Mouse (Mus musculus) neural tube, embryonic 12.5 days (tissue): ENCODE measurements around the gene Prelid1. TPM values are rescaled to one million over a fixed set of nuclear protein-coding genes. Genes with fewer than 3 reads are reported as not detected.
A peak's percentile ranks its signal among the peaks of the same experiment; 100 is the strongest.

Source experiments
- ATAC-seq: fragments of 200-750 bp; cut with Nextera tagmentation; 2 replicates; pipeline ENCODE4 v1.8.0; 2017; ENCODE audit warnings: low read depth, mild to moderate bottlenecking, moderate TSS enrichment, moderate library complexity; ENCODE audit not compliant: low FRiP score
- H3K27ac ChIP-seq: fragments of 300-500 bp; sonication (generic); 2 replicates; pipeline ENCODE4 v1.5.1; 2016
- H3K27me3 ChIP-seq: fragments of 300-500 bp; sonication (generic); replicated peaks from 2 replicates; pipeline ENCODE4 v1.6.1; 2016; ENCODE audit warnings: mild to moderate bottlenecking
- H3K36me3 ChIP-seq: fragments of 300-500 bp; sonication (generic); 2 replicates; pipeline ENCODE4 v1.6.1; 2016; ENCODE audit warnings: mild to moderate bottlenecking
- H3K4me1 ChIP-seq: fragments of 300-500 bp; sonication (generic); 2 replicates; pipeline ENCODE4 v1.6.1; 2016
- H3K4me2 ChIP-seq: fragments of 300-500 bp; sonication (generic); replicated peaks from 2 replicates; pipeline ENCODE4 v1.6.1; 2016; ENCODE audit warnings: mild to moderate bottlenecking
- H3K4me3 ChIP-seq: fragments of 300-500 bp; sonication (generic); 2 replicates; pipeline ENCODE4 v1.5.1; 2016
- H3K9ac ChIP-seq: fragments of 300-500 bp; sonication (generic); 2 replicates; pipeline ENCODE4 v1.6.1; 2016; ENCODE audit warnings: mild to moderate bottlenecking
- H3K9me3 ChIP-seq: fragments of 300-500 bp; sonication (generic); 2 replicates; pipeline ENCODE4 v1.6.1; 2016; ENCODE audit warnings: mild to moderate bottlenecking
- WGBS: fragments of 180-500 bp; shearing (Covaris S2); methylation state at CpG from one replicate; pipeline ENCODE4 v1.1.7; 2016; 5-methylcytosine and 5-hydroxymethylcytosine counted together
- polyA plus RNA-seq: library from polyadenylated mRNA; unstranded; fragments of >200 nt; fragmentation: Nextera tagmentation; extraction: Ambion mirVana; gene quantifications from 2 replicates; pipeline ENCODE4 v1.2.1, GENCODE M21; 2016

Gene Prelid1
- polyA plus RNA-seq, 1 experiment from 2014 or later = 321 TPM

- no peak overlapping the region for H3K27ac ChIP-seq
- H3K4me1 ChIP-seq = peaks cover 55% of the 10 kb centered on the region
- no peak for ATAC-seq
- H3K4me3 ChIP-seq = 0 out of 2 replicates have a peak overlapping the region, but pooled peaks have one; percentile 7
- peaks cover 31% of the 10 kb centered on the region for H3K36me3 ChIP-seq
- no peak overlapping the region for H3K9ac ChIP-seq
- WGBS = 77% methylated on average over 11 of the region's 11 CpGs
- no peak overlapping the region for H3K4me2 ChIP-seq
- no peaks in the 10 kb centered on the region for H3K9me3 ChIP-seq
- no peaks in the 10 kb centered on the region for H3K27me3 ChIP-seq
Measured at GRCm38 (mm10) chr13:55325596-55325995, 5.3 kb downstream of the Prelid1 start.

GRCm38 (mm10) chr13:55327169-55327568 lies 6.9 kb downstream of the Prelid1 start:
- Histone ChIP-seq H3K4me1 (peaks cover 54% of the 10 kb centered on the region), H3K36me3 (peaks cover 30% of the 10 kb centered on the region), H3K4me2 (peak overlapping the region; percentile 93; the same call in 1 of the 2 replicates), H3K27ac (no peak overlapping the region), H3K27me3 (no peaks in the 10 kb centered on the region), H3K9me3 (no peaks in the 10 kb centered on the region), H3K4me3 (no peak overlapping the region), H3K9ac (no peak overlapping the region)
- WGBS = 61% methylated on average over 4 of the region's 4 CpGs
- no peak for ATAC-seq

- Histone ChIP-seq H3K36me3 (peaks cover 30% of the 10 kb centered on the region), H3K27me3 (no peaks in the 10 kb centered on the region), H3K4me2 (peak overlapping the region; percentile 93), H3K9me3 (no peaks in the 10 kb centered on the region), H3K4me1 (peaks cover 51% of the 10 kb centered on the region), H3K4me3 (0 out of 2 replicates have a peak overlapping the region, but pooled peaks have one; percentile 70), H3K27ac (no peak overlapping the region), H3K9ac (no peak overlapping the region)
- 42% methylated on average over 6 of the region's 8 CpGs for WGBS
- ATAC-seq = no peak
Measured at GRCm38 (mm10) chr13:55327633-55328032, 7.3 kb downstream of the Prelid1 start.

- Histone ChIP-seq H3K9ac (peak overlapping the region; percentile 73; the same call in 1 of the 2 replicates), H3K27ac (no peak overlapping the region), H3K4me1 (peaks cover 45% of the 10 kb centered on the region), H3K27me3 (no peaks in the 10 kb centered on the region), H3K4me3 (peak overlapping the region; percentile 70), H3K4me2 (peak overlapping the region; percentile 93), H3K36me3 (peaks cover 29% of the 10 kb centered on the region), H3K9me3 (no peaks in the 10 kb centered on the region)
- no peak for ATAC-seq
- WGBS = 82% methylated on average over 6 of the region's 6 CpGs
Measured at GRCm38 (mm10) chr13:55328171-55328570, 7.9 kb downstream of the Prelid1 start.

- peak overlapping the region; percentile 73 for H3K9ac ChIP-seq
- 81% methylated on average over 4 of the region's 4 CpGs for WGBS
- H3K4me1 ChIP-seq = peaks cover 41% of the 10 kb centered on the region
- no peak overlapping the region for H3K27ac ChIP-seq
- H3K4me3 ChIP-seq = peak overlapping the region; percentile 70
- no peaks in the 10 kb centered on the region for H3K9me3 ChIP-seq
- ATAC-seq = no peak
- no peaks in the 10 kb centered on the region for H3K27me3 ChIP-seq
- peaks cover 25% of the 10 kb centered on the region for H3K36me3 ChIP-seq
- H3K4me2 ChIP-seq = peak overlapping the region; percentile 93
Measured at GRCm38 (mm10) chr13:55328641-55329040, 8.3 kb downstream of the Prelid1 start.

GRCm38 (mm10) chr13:55329109-55329682 lies 8.9 kb downstream of the Prelid1 start:
- H3K4me2 ChIP-seq = peak overlapping the region; percentile 93
- peaks cover 19% of the 10 kb centered on the region for H3K36me3 ChIP-seq
- H3K4me1 ChIP-seq = peaks cover 35% of the 10 kb centered on the region
- no peaks in the 10 kb centered on the region for H3K27me3 ChIP-seq
- peak; percentile 18; the same call in 1 of the 2 replicates for ATAC-seq
- H3K27ac ChIP-seq = no peak overlapping the region
- H3K9me3 ChIP-seq = no peaks in the 10 kb centered on the region
- WGBS = under 1% methylated on average over 29 of the region's 29 CpGs
- H3K4me3 ChIP-seq = peak overlapping the region; percentile 70
- peak overlapping the region; percentile 73 for H3K9ac ChIP-seq

- Histone ChIP-seq H3K9me3 (no peaks in the 10 kb centered on the region), H3K4me3 (peak within 1 kb of the TSS; percentile 70), H3K4me1 (peaks cover 33% of the 10 kb centered on the region), H3K27ac (peak within 1 kb of the TSS; percentile 75), H3K9ac (peak within 1 kb of the TSS; percentile 73), H3K4me2 (peak within 1 kb of the TSS; percentile 93), H3K27me3 (no peaks in the 10 kb centered on the region), H3K36me3 (peaks cover 14% of the 10 kb centered on the region)
- 1% methylated on average over 80 of the region's 82 CpGs for WGBS
- peak; percentile 86 for ATAC-seq
Measured at GRCm38 (mm10) chr13:55329683-55330566, 9.6 kb downstream of the Prelid1 start, which contains the start of gene Mxd3. Mxd3 (minus strand) TSS chr13:55329823.

GRCm38 (mm10) chr13:55330567-55331400 lies 10.5 kb downstream of the Prelid1 start:
- 49% methylated on average over 14 of the region's 14 CpGs for WGBS
- ATAC-seq = peak; percentile 54; the same call in 1 of the 2 replicates
- Histone ChIP-seq H3K9me3 (no peaks in the 10 kb centered on the region), H3K4me2 (peak overlapping the region; percentile 93), H3K9ac (peak overlapping the region; percentile 73; the same call in 1 of the 2 replicates), H3K36me3 (peaks cover 5% of the 10 kb centered on the region), H3K27ac (no peak overlapping the region), H3K4me3 (peak overlapping the region; percentile 70), H3K27me3 (no peaks in the 10 kb centered on the region), H3K4me1 (peaks cover 33% of the 10 kb centered on the region)

- Histone ChIP-seq H3K9me3 (no peaks in the 10 kb centered on the region), H3K4me3 (no peak overlapping the region), H3K27ac (no peak overlapping the region), H3K36me3 (no peaks in the 10 kb centered on the region), H3K27me3 (no peaks in the 10 kb centered on the region), H3K4me1 (peaks cover 29% of the 10 kb centered on the region), H3K9ac (no peak overlapping the region), H3K4me2 (no peak overlapping the region)
- no peak for ATAC-seq
- WGBS = 92% methylated on average over 3 of the region's 3 CpGs
Measured at GRCm38 (mm10) chr13:55332331-55332730, 12.0 kb downstream of the Prelid1 start.

- no peak overlapping the region for H3K4me3 ChIP-seq
- no peak overlapping the region for H3K4me2 ChIP-seq
- no peaks in the 10 kb centered on the region for H3K9me3 ChIP-seq
- H3K27me3 ChIP-seq = no peaks in the 10 kb centered on the region
- peaks cover 5% of the 10 kb centered on the region; the same call in 1 of the 2 replicates for H3K4me1 ChIP-seq
- 87% methylated on average over 4 of the region's 4 CpGs for WGBS
- ATAC-seq = no peak
- H3K27ac ChIP-seq = no peak overlapping the region
- H3K9ac ChIP-seq = no peak overlapping the region
- H3K36me3 ChIP-seq = no peaks in the 10 kb centered on the region
Measured at GRCm38 (mm10) chr13:55335701-55336100, 15.4 kb downstream of the Prelid1 start.

- Histone ChIP-seq H3K9me3 (no peaks in the 10 kb centered on the region), H3K36me3 (no peaks in the 10 kb centered on the region), H3K9ac (no peak overlapping the region), H3K4me3 (no peak overlapping the region), H3K4me2 (no peak overlapping the region), H3K27ac (no peak overlapping the region), H3K27me3 (no peaks in the 10 kb centered on the region), H3K4me1 (no peaks in the 10 kb centered on the region)
- ATAC-seq = no peak
- 70% methylated on average over 10 of the region's 10 CpGs for WGBS
Measured at GRCm38 (mm10) chr13:55337341-55337975, 17.2 kb downstream of the Prelid1 start.
